Mouse (Mus musculus) kidney, embryonic 14.5 days (tissue): ENCODE measurements around the gene Cdh4. TPM values are rescaled to one million over a fixed set of nuclear protein-coding genes. Genes with fewer than 3 reads are reported as not detected.

ENCODE experiments used
- ATAC-seq: fragments of 200-750 bp; cut with Nextera tagmentation; 2 replicates; pipeline ENCODE4 v1.8.0; 2017; ENCODE audit warnings: moderate number of reproducible peaks, mild to moderate bottlenecking, moderate TSS enrichment, moderate library complexity; ENCODE audit not compliant: low FRiP score, low TSS enrichment
- H3K27ac ChIP-seq: fragments of 300-500 bp; sonication (generic); 2 replicates; pipeline ENCODE4 v1.5.1; 2014; ENCODE audit warnings: low read depth, mild to moderate bottlenecking, low read length, moderate library complexity, mixed read lengths
- H3K27me3 ChIP-seq: fragments of 300-500 bp; sonication (generic); 2 replicates; pipeline ENCODE4 v1.6.1; 2014; ENCODE audit warnings: mild to moderate bottlenecking, low read length; ENCODE audit not compliant: control insufficient read depth, insufficient read depth
- H3K36me3 ChIP-seq: fragments of 300-500 bp; sonication (generic); 2 replicates; pipeline ENCODE4 v1.6.1; 2014; ENCODE audit warnings: low read length, mixed read lengths; ENCODE audit not compliant: control insufficient read depth, insufficient read depth
- H3K4me1 ChIP-seq: fragments of 300-500 bp; sonication (generic); 2 replicates; pipeline ENCODE4 v1.6.1; 2014; ENCODE audit warnings: low read length, mixed read lengths; ENCODE audit not compliant: control insufficient read depth, insufficient read depth
- H3K4me2 ChIP-seq: fragments of 300-500 bp; sonication (generic); replicated peaks from 2 replicates; pipeline ENCODE4 v1.6.1; 2014; ENCODE audit warnings: low read depth, mild to moderate bottlenecking, low read length
- H3K4me3 ChIP-seq: fragments of 300-500 bp; sonication (generic); 2 replicates; pipeline ENCODE4 v1.5.1; 2014; ENCODE audit warnings: mild to moderate bottlenecking, low read length
- H3K9ac ChIP-seq: fragments of 300-500 bp; sonication (generic); 2 replicates; pipeline ENCODE4 v1.6.1; 2014; ENCODE audit warnings: low read depth, mild to moderate bottlenecking, low read length, moderate library complexity
- H3K9me3 ChIP-seq: fragments of 300-500 bp; sonication (generic); 2 replicates; pipeline ENCODE4 v1.6.1; 2016; ENCODE audit warnings: low read length; ENCODE audit not compliant: control insufficient read depth
- WGBS: fragments of 180-500 bp; shearing (Covaris S2); extraction: QIAGEN DNeasy Blood & Tissue Kit; methylation state at CpG from one replicate; pipeline ENCODE4 v1.1.7; 2014; 5-methylcytosine and 5-hydroxymethylcytosine counted together
- polyA plus RNA-seq: library from polyadenylated mRNA; unstranded; fragments of >200 nt; fragmentation: Nextera tagmentation; extraction: Ambion mirVana; gene quantifications from 2 replicates; pipeline ENCODE4 v1.2.1, GENCODE M21; 2014

Cdh4 gene
- polyA plus RNA-seq, 1 experiment from 2014 or later: 19.4 TPM

DNA sequence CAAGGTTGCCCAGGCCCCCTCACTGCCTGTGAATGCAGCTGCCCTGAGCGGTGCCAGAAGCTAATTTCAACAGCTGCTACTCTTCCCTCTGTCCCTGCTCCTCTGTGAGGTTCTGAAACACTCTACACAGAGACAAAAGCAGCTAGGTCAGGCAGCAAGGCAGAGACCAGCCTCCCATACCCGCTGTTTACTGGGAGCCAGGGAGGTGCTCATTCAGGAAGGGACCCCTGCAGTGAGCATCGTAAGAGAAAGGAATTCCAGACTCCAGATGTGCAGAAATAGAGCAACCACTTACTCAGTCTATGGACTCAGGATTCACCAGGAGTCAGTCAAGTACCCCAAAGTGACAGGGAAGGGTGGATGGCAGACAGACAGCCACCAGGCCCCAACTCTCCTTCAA is 278.1 kb downstream of the Cdh4 start:
- Histone ChIP-seq H3K4me1 (no peaks in the 10 kb centered on the region), H3K9me3 (no peaks in the 10 kb centered on the region), H3K27me3 (no peaks in the 10 kb centered on the region), H3K27ac (no peak overlapping the region), H3K9ac (no peak overlapping the region), H3K4me3 (no peak overlapping the region), H3K36me3 (no peaks in the 10 kb centered on the region), H3K4me2 (no peak overlapping the region)
- WGBS: 63% methylated on average over 3 of the region's 3 CpGs
- no peak for ATAC-seq

DNA sequence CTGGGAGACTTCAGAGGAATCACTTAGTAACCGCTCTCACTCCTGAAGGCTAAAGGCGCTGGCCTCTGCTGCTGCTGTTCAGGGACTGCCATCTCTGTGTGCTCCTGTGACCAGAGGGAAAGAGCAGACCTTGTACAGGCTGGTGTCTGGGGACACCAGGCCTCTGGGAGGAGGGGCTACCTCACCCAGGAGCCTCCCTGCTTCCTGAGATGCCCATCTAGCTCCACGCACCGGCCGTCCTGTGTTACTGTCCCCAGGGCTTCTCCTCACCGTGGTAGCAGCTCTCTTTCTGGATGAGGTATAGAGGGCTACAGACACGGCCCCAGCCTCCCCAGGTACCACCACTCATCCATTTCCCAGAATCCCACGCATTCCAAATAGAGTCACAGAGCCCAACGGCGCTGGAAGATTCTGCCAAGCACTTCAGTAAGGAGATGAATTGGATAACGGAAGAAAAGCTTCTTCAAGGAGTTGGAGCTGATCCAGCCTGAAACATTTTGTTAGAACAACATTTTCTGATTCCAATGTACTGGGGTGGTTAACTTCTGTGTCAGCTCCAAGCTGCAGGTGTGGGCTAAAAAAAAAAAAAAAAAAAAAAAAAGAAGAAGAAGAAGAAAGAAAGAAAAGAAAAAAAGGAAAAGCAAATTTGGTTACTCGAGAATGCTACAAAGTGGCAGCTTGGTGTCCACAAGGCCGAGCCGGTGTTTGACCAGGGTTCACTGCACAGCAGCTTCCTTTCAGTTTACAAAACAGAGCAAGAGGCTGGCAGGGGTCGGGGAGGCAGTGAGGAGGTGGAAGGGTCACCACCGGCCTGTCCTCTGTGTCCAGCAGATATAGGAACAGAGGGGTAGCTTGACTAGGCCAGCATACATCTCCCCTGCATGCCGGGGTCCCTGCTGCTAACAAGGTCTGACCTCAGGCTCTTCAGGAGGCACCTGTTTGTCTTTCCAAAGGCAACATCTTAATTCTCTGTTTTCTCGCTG is 279.6 kb downstream of the Cdh4 start:
- H3K4me3 ChIP-seq: no peak overlapping the region
- WGBS: 58% methylated on average over 18 of the region's 18 CpGs
- no peak overlapping the region for H3K9ac ChIP-seq
- no peak overlapping the region for H3K27ac ChIP-seq
- no peaks in the 10 kb centered on the region for H3K36me3 ChIP-seq
- no peaks in the 10 kb centered on the region for H3K27me3 ChIP-seq
- no peaks in the 10 kb centered on the region for H3K9me3 ChIP-seq
- H3K4me1 ChIP-seq: no peaks in the 10 kb centered on the region
- H3K4me2 ChIP-seq: no peak overlapping the region
- ATAC-seq: peak; percentile 37; the same call in 1 of the 2 replicates

DNA sequence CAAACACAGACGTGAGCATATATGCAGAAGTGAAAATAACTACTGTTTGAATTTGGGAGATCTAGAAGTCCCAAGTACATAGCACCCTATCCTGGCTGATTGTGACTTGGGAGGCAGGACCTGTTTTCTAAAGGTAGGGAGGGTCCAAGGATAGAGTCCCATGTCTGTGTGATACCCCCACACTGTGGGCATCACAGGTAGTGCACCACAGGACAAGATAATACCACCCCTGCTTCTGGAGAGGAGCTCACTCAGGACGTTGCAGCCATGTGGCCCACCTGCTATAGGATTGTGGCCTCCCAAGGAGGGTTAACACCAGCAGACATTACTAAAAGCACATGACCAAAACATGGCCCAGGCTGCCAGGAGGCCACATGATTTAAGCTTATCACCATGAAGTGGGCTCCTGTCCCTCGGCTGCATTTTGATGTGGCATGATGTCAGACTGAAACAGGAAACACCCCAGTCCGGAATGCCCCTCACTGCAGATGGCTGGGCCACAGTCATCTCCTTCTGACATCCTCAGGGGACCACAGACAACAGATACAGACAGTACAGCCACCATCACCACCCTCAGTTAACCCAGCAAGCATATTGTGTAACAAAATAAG is 280.6 kb downstream of the Cdh4 start:
- no peak overlapping the region for H3K9ac ChIP-seq
- H3K4me1 ChIP-seq: no peaks in the 10 kb centered on the region
- ATAC-seq: 0 out of 2 replicates have a peak, but pooled peaks have one; percentile 33
- H3K4me3 ChIP-seq: no peak overlapping the region
- 65% methylated on average over 4 of the region's 4 CpGs for whole genome bisulfite sequencing
- no peaks in the 10 kb centered on the region for H3K9me3 ChIP-seq
- no peak overlapping the region for H3K4me2 ChIP-seq
- no peaks in the 10 kb centered on the region for H3K27me3 ChIP-seq
- no peaks in the 10 kb centered on the region for H3K36me3 ChIP-seq
- no peak overlapping the region for H3K27ac ChIP-seq

DNA sequence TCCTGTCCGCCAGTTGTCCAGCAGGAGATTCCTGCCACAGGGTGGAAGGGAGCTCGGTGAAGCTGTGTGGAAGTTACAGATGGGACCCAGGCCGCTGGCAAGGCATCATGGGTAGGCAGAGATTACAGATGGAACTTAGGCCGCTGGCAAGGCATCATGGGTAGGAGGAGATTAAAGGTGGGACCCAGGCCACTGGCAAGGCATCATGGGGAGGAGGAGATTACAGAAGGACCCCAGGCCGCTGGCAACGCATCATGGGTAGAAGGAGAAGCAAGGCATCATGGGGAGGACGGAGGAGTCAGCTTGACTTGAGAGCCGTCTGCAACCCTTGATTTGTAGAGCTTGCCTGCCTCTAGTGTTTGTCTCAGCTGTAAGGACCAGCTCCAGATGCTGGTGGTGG is 281.2 kb downstream of the Cdh4 start:
- no peak for ATAC-seq
- Histone ChIP-seq H3K4me1 (no peaks in the 10 kb centered on the region), H3K27me3 (no peaks in the 10 kb centered on the region), H3K27ac (no peak overlapping the region), H3K9me3 (no peaks in the 10 kb centered on the region), H3K4me3 (no peak overlapping the region), H3K9ac (no peak overlapping the region), H3K36me3 (no peaks in the 10 kb centered on the region), H3K4me2 (no peak overlapping the region)
- 88% methylated on average over 8 of the region's 8 CpGs for WGBS

DNA sequence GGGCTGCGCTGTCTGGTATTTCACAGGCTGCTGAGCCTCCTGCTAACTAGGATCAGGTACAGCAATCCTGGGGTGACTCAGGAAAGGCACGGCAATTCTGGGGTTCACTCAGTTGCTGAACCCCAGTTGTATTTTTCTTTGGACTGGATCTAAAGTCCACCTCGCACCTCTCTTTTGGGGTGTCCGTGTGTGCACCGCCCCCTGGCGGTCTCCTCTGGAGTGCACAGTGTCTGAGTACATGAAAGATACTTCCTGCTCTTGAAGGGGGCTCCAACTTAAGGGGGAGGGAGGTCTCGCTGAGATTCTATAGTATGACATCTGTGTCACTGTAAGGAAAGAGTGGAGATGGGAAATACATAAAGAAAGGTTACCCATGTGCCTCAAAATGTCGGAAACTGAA is 286.8 kb downstream of the Cdh4 start:
- Histone ChIP-seq H3K27me3 (no peaks in the 10 kb centered on the region), H3K4me2 (no peak overlapping the region), H3K36me3 (no peaks in the 10 kb centered on the region), H3K9ac (no peak overlapping the region), H3K4me1 (no peaks in the 10 kb centered on the region), H3K27ac (no peak overlapping the region), H3K4me3 (no peak overlapping the region), H3K9me3 (no peaks in the 10 kb centered on the region)
- no peak for ATAC-seq
- 59% methylated on average over 8 of the region's 8 CpGs for WGBS

DNA sequence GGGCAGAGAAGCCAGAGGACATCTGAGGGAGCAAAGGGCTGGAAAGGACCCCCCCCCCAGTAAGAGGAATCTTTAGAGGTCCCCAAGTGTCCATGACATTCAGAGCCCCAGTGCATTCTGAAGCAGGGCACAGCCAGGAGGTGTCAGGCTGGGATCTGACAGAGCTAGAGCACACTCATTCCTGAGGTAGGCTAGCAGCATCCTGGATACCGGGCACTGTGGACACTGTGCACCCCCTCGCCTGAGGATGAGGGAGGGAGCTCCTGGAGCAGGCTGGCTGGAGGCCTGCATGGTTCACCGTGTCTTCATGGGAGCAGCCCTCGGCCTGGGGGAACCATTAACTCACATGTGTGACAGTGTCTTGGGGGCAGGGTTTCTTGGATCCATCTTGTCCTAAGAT is 287.6 kb downstream of the Cdh4 start:
- no peak overlapping the region for H3K9ac ChIP-seq
- no peak overlapping the region for H3K4me2 ChIP-seq
- H3K27ac ChIP-seq: no peak overlapping the region
- H3K4me3 ChIP-seq: no peak overlapping the region
- H3K9me3 ChIP-seq: no peaks in the 10 kb centered on the region
- no peaks in the 10 kb centered on the region for H3K27me3 ChIP-seq
- WGBS: 71% methylated on average over 4 of the region's 4 CpGs
- H3K36me3 ChIP-seq: no peaks in the 10 kb centered on the region
- ATAC-seq: no peak
- H3K4me1 ChIP-seq: no peaks in the 10 kb centered on the region

DNA sequence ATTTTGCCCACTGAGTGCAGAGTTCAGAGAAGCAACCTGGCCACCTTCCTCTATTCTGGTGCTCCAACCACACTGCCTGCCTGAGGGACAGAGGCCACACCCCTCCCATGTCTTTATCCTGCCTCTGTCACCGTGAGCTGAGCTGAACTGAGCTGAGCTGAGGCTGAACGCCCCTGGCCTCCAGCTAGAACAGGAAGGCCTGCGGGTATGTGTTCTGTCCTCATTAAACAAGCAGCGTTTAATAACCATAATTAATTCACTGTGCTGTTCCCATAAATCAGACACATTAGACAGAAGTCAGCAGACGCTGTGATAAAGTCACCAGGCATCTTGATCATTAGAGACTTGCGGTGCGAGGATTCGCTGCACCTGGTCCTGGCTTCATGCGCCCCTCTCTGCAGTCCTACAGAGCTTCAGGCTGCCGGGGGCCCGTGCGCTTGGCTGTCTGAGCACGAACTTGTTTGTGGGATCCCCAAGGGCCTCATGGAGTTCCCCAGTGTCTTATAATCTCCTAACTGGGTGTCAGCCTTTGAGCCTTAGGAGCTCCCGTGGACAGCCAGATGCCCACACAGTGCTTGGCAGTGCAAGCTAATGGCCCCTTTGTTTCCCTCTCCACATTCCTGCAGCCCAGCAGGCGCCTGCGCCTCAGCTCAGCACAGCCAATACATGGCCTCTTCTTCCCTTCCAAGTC is 291.1 kb downstream of the Cdh4 start:
- Histone ChIP-seq H3K27ac (no peak overlapping the region), H3K4me2 (no peak overlapping the region), H3K4me1 (no peaks in the 10 kb centered on the region), H3K36me3 (no peaks in the 10 kb centered on the region), H3K27me3 (no peaks in the 10 kb centered on the region), H3K9me3 (no peaks in the 10 kb centered on the region), H3K9ac (no peak overlapping the region), H3K4me3 (no peak overlapping the region)
- 45% methylated on average over 16 of the region's 16 CpGs for WGBS
- no peak for ATAC-seq

DNA sequence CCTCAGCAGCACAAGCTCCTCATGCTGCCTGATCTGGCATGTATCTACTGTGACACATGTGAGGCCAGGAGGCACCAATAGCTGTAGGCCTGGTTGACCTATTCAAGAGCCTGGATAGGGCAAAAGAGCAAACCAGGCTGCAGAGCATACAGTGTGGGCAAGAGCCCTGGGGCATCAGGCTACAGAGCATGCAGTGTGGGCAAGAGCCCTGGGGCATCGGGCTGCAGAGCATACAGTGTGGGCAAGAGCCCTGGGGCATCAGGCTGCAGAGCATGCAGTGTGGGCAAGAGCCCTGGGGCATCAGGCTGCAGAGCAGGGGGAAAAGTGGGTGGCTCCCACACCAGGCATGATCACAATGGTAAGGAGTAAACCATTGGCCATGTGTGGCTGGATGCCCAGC is 300.2 kb downstream of the Cdh4 start:
- Histone ChIP-seq H3K4me2 (no peak overlapping the region), H3K36me3 (no peaks in the 10 kb centered on the region), H3K4me1 (no peaks in the 10 kb centered on the region), H3K27me3 (no peaks in the 10 kb centered on the region), H3K9me3 (no peaks in the 10 kb centered on the region), H3K27ac (no peak overlapping the region), H3K9ac (no peak overlapping the region), H3K4me3 (no peak overlapping the region)
- WGBS: 86% methylated on average over 1 of the region's 1 CpGs
- ATAC-seq: no peak

DNA sequence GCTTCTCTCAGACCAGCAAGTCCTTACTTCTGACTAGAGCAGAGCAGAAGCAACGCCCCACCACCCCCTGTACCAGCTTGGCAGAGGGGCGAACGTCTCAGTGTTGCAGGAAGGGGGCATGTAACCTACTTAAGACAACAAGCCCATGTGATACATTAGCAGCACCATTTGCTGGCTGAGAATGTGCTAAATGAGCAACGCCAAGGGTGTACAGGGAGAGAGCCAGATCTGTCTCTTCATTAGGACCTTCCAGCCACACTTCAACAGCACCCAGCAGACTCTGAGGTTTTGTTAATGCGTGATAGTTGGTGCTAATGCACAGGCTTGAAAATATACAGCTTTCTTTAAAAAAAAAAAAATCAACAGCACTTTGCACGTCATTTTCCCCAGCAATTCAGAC is 300.6 kb downstream of the Cdh4 start:
- H3K4me1 ChIP-seq: no peaks in the 10 kb centered on the region
- 79% methylated on average over 6 of the region's 6 CpGs for WGBS
- no peaks in the 10 kb centered on the region for H3K36me3 ChIP-seq
- H3K4me2 ChIP-seq: no peak overlapping the region
- H3K9me3 ChIP-seq: no peaks in the 10 kb centered on the region
- H3K27ac ChIP-seq: no peak overlapping the region
- H3K9ac ChIP-seq: no peak overlapping the region
- H3K4me3 ChIP-seq: no peak overlapping the region
- H3K27me3 ChIP-seq: no peaks in the 10 kb centered on the region
- no peak for ATAC-seq
